Mouse (Mus musculus): ENCODE measurements around the gene Sprr2e.

The Sprr2e gene

GRCm38 (mm10) chr3:92351843-92352242, at the start of gene Sprr2e:
TSS of gene Sprr2e (plus strand) at chr3:92352143.
- DNase-seq (ENCODE audit: low spot score): no peak

DNA sequence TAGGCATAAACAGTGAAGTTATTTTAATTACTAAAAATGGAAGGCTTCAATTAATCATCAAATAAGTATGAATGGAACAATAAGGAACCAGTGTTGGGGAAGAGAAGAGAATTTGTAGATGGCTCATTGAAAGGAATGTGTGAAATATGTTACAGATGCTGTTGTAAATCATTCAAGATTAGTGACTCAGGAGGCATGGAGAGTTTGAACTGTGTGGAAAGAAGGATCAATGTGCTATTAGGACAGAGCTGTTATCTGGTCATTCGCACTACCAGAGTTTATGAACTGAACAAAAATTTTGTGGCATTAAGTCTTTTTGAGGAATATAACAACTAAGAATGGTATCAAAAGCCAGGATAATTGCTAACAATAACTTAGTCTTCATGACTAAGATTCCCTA, 44.5 kb upstream of the Sprr2e start:
- DNase-seq (ENCODE audit: low spot score): no peak

- DNase-seq (ENCODE audit: low spot score): no peak
These were observed 35.6 kb upstream of the Sprr2e start, which contains the start of gene Sprr2b for GRCm38 (mm10) chr3:92316320-92316719. TSS of gene Sprr2b (plus strand) at chr3:92316620.

DNA sequence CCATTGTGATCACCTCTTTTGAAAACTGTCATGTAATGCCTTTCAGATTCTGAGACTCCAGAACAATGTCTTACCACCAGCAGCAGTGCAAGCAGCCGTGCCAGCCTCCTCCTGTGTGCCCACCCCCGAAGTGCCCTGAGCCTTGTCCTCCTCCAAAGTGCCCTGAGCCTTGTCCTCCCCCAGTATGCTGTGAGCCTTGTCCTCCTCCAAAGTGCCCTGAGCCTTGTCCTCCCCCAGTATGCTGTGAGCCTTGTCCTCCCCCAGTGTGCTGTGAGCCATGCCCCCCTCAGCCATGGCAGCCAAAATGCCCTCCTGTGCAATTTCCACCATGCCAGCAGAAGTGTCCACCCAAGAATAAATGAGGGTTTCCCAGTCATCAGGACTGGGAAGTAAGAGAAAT, 34.6 kb upstream of the Sprr2e start:
- DNase-seq (ENCODE audit: low spot score): no peak

DNA sequence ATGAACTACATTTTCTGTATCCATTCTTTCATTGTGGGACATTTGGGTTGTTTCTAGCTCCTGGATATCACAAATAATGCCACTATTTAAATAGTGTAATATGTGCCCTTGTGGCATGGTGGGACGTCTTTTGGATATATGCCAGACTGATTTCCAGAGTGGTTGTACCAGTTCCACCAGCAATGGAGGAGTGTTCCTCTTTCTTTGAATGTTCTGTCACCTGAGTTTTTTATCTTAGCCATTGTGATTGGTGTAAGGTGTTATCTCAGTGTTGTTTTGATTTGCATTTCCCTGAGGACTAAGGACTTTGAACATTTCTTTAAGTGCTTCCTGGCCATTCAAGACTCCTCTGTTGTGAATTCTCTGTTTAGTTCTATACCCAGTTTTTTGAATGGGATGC, 15.7 kb upstream of the Sprr2e start:
- DNase-seq (ENCODE audit: low spot score): no peak

DNA sequence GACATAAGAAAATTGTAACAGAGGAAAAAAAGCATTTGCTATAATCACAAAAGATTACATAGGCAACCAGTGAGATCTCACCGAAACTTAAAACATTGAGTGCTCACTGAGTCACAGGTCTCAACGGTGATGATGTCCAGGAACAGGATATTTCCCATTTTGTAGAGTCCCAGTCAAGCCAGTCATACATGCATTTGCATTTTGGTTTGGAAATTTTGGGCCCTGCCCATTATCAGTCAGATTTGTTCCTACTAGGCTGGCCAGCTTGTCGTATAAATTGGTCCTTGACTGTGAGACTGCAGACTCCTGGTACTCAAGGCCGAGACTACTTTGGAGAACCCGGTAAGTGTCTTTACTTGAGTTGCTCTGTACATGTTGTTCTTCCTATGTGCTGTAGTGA, 13.1 kb upstream of the Sprr2e start, which contains the start of gene Sprr2d:
Sprr2d (plus strand) TSS at position 301 of the 400 bp plus-strand sequence.
- DNase-seq (ENCODE audit: low spot score): no peak

DNA sequence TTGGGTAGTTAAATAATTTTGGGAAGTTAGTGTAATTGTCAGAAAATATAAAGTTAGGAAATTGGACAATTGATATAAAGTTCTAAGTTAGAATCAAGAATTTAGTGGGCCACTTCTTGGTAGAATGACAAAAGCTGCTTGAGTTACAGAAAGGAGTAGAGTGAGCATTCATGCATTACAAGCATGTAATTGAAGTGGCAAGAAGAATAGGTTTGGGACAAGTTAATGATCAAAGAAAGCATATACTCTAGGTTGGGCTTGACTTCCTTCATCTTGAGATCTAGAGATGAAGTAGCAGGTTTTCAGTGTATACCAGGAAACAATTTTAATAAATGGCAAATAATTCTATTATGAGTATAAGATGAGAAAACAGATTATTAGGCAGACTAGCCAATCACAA, 9.7 kb downstream of the Sprr2e start:
- DNase-seq (ENCODE audit: low spot score): no peak

GRCm38 (mm10) chr3:92364887-92365286, 12.9 kb downstream of the Sprr2e start, which contains the start of gene Sprr2f:
TSS of gene Sprr2f (plus strand) at chr3:92365187.
- no peak for DNase-seq (ENCODE audit: low spot score)

DNA sequence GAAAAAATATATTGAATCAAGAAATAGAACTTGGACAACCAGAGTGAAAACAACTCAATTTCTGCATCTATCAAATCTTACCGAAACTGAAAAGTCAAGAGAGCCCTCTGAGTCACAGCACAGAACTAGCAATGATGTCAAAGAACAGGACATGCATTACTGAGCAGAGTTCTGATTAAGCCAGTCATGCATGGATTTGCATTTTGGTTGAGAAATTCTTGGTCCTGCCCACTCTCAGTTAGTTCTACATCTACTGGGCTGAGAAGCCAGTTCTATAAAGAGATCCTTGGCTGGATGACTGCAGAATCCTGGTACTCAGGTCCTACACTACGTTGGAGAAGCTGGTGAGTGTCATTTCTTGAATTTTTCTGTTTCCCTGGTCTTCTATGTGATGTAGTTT, 21.7 kb downstream of the Sprr2e start:
- DNase-seq (ENCODE audit: low spot score): no peak

DNA sequence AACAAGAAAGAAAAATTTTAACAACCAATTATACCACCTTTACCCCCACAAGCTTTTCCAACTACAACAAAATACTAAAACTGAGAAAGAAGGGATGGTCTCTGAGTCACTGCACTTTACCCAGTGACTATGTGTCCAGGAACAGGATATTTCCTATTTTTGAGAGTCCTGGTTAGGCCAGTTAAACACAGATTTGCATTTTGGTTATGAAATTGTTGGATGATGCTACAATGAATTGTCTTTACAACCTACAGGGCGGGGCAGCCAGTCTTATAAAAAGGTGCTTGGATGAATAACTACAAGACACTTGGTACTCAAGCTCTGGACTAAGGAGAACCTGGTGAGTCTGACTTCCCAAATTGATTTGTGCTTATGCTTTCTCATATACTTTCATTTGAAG, 33.4 kb downstream of the Sprr2e start, which contains the start of gene Sprr2h:
Sprr2h (plus strand) TSS at position 301 of the 400 bp plus-strand sequence.
- DNase-seq (ENCODE audit: low spot score): no peak

DNA sequence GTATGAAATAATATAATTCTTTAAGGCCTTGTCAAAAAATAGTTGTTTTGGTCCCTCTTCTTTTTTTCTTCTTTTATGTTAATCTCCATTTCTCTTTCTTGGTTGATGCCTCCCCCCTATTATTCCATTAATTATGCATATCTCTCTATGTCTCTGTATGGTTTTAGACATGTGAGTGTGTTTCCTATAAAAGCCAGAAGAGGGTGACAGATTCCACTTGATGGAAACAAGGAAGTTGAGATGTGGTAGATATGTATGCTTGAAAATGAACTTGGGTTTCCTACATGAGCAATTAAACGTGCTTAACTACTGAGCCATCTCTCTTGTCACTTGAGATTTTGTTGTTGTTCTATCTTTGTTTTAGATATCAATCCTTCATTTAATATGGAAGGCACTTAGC, 42.4 kb downstream of the Sprr2e start:
- DNase-seq (ENCODE audit: low spot score): no peak

Data from ovary, adult 18-20 months (tissue).